Mouse (Mus musculus): ENCODE results near the gene Plekhh2.

- no peak for TF ChIP-seq CTCF (IDR thresholded peaks at IDR 0.05; ENCODE audit: low read depth)
- no peak for TF ChIP-seq EP300 (IDR thresholded peaks at IDR 0.05; ENCODE audit: low read depth)
These were observed 25.6 kb downstream of the Plekhh2 start for GRCm38 (mm10) chr17:84537301-84537700.

All from liver, embryonic 14.5 days (tissue).